Mouse (Mus musculus): ENCODE measurements around the gene Arhgap6. TPM values are rescaled to one million over a fixed set of nuclear protein-coding genes. Genes with fewer than 3 reads are reported as not detected.

Arhgap6 gene
- polyA plus RNA-seq, 1 experiment from 2014 or later: 4.4 TPM

DNA sequence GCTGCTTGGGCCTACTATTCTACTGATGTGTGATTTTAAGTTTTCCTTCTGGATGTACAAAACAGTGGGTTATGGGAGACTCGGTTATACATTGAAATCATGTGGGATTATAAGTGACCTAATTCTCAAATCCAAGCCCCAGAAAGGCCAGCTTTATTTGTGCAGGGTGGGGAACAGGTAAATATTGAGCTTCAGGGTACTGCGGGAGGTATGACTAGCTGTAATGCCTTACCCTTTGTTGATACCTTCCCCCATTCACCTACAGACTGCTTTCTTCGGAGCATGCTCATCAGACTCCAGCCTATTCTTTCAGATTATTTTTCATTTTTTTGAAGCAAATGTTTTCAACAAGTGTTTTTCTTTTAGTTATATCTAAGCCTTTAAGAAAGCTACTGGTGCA lies 286.7 kb downstream of the Arhgap6 start:
- Histone ChIP-seq H3K4me3 (no peak overlapping the region), H3K4me1 (no peaks in the 10 kb centered on the region), H3K9me3 (no peaks in the 10 kb centered on the region), H3K27ac (no peak overlapping the region), H3K36me3 (no peaks in the 10 kb centered on the region), H3K27me3 (no peaks in the 10 kb centered on the region), H3K4me2 (no peak overlapping the region), H3K9ac (no peak overlapping the region)
- ATAC-seq (ENCODE audit: insufficient number of reproducible peaks, low FRiP score, low TSS enrichment, low read depth): no peak
- WGBS: 86% methylated on average over 3 of the region's 3 CpGs

DNA sequence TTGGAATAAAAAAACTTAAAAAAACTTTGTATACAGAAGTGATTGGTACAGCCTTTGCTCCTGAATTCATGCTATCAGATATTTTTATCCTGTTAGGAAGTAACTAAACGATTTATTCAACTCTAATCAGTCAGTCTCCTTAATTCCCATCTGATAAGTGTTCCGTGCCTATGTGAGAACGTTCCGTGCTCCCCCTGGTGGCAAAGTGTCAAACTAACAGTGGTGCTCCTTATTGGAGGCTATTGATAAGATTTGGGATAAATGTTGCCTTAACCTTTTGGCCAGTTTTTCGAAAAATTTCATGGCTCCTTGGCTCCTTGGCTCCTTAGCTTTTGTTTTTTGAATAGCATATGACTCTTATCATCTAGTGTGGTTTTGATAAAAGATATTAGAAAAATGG lies 291.0 kb downstream of the Arhgap6 start:
- WGBS: 8% methylated on average over 5 of the region's 5 CpGs
- Histone ChIP-seq H3K27ac (no peak overlapping the region), H3K4me3 (no peak overlapping the region), H3K9me3 (no peaks in the 10 kb centered on the region), H3K9ac (no peak overlapping the region), H3K4me1 (no peaks in the 10 kb centered on the region), H3K4me2 (no peak overlapping the region), H3K36me3 (no peaks in the 10 kb centered on the region), H3K27me3 (no peaks in the 10 kb centered on the region; the same call in 1 of the 2 replicates)
- ATAC-seq (ENCODE audit: insufficient number of reproducible peaks, low FRiP score, low TSS enrichment, low read depth): no peak

DNA sequence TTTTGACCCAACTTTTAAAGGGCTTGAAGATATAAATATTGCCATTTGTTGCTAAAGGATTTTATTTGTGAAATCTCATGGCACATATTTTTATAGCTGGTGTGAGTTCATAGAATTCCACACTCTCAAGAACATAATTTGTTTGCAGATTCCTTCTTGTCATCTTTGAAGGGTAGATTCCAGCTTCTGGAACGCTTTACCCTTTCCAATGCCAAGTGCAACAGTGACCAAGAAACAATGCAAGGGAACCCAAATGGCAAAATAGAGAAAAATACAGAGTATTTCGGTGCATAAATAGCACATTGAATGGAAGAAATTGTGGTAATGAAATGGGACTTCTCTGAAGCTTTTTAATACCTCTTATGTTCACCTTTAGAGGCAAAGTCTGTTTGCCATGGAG lies 294.3 kb downstream of the Arhgap6 start:
- Histone ChIP-seq H3K27ac (no peak overlapping the region), H3K4me2 (no peak overlapping the region), H3K27me3 (no peaks in the 10 kb centered on the region; the same call in 1 of the 2 replicates), H3K36me3 (no peaks in the 10 kb centered on the region), H3K9me3 (no peaks in the 10 kb centered on the region), H3K4me3 (no peak overlapping the region), H3K9ac (no peak overlapping the region), H3K4me1 (no peaks in the 10 kb centered on the region)
- no peak for ATAC-seq (ENCODE audit: insufficient number of reproducible peaks, low FRiP score, low TSS enrichment, low read depth)
- 70% methylated on average over 2 of the region's 2 CpGs for WGBS

DNA sequence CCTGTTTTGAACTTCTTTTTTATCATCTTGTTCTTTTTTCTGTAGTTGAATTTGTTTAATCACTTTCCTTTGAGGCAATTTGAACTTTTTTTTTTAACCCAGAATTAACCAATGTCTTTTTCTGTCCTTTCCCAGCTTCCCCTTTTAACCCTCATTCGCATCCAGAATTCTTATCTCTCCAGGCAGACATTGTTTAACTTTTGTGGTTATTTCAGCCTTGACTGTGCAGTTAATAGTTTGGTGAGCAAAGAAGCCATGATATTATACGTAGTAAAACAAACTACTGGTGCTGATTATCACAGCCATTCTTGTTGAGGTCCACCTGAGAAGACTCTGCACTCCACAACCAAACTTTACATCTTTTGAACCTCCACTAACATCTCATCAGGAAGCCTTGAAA lies 299.7 kb downstream of the Arhgap6 start:
- no peak for ATAC-seq (ENCODE audit: insufficient number of reproducible peaks, low FRiP score, low TSS enrichment, low read depth)
- no peak overlapping the region for H3K4me3 ChIP-seq
- H3K36me3 ChIP-seq: no peaks in the 10 kb centered on the region
- no peaks in the 10 kb centered on the region for H3K9me3 ChIP-seq
- H3K4me1 ChIP-seq: no peaks in the 10 kb centered on the region
- no peak overlapping the region for H3K27ac ChIP-seq
- 77% methylated on average over 2 of the region's 2 CpGs for WGBS
- no peak overlapping the region for H3K9ac ChIP-seq
- 0 out of 2 replicates have a peak, but pooled peaks cover 2% of the 10 kb centered on the region for H3K27me3 ChIP-seq
- H3K4me2 ChIP-seq: no peak overlapping the region

DNA sequence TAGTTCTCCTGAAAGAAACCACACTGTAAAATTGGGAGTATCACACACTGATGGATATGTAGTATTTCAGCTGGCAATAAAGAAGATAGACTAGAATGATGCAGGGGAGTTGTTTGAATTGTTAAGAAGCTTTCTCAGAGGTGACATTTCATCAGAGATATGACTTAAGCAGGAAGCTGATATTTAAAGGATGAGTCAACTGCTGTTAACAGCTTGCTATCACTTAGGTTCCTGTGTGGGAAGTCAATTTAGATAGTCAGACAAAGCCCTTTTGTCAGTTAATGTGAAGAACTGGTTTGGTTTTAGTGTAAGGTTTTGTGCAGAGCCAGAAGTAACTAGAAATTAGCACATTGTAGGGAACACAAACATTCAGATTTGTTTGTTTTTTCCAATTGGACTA lies 300.7 kb downstream of the Arhgap6 start:
- no peaks in the 10 kb centered on the region for H3K9me3 ChIP-seq
- H3K4me2 ChIP-seq: no peak overlapping the region
- no peaks in the 10 kb centered on the region for H3K4me1 ChIP-seq
- ATAC-seq (ENCODE audit: insufficient number of reproducible peaks, low FRiP score, low TSS enrichment, low read depth): no peak
- H3K27ac ChIP-seq: no peak overlapping the region
- H3K27me3 ChIP-seq: 0 out of 2 replicates have a peak, but pooled peaks cover 2% of the 10 kb centered on the region
- H3K4me3 ChIP-seq: no peak overlapping the region
- no peak overlapping the region for H3K9ac ChIP-seq
- no peaks in the 10 kb centered on the region for H3K36me3 ChIP-seq

DNA sequence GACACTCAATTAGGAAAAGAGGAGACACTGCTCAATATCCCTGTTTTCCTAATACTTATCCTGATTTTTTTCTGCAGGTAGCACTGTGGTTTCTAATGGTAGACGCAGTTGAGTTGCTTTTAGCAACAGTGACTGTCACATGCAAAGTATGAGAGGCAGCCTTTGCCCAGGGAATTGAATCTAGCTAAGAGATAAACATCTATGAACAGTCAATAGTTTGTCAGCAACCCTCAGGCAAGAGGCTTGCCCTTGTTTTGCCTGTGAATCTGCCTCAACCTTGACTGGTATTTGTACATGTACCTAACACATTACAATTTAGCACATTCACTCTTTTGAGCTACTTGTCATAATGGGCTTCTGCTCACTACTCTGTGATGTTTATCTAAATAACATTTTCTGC lies 307.8 kb downstream of the Arhgap6 start:
- no peaks in the 10 kb centered on the region for H3K4me1 ChIP-seq
- no peak for ATAC-seq (ENCODE audit: insufficient number of reproducible peaks, low FRiP score, low TSS enrichment, low read depth)

DNA sequence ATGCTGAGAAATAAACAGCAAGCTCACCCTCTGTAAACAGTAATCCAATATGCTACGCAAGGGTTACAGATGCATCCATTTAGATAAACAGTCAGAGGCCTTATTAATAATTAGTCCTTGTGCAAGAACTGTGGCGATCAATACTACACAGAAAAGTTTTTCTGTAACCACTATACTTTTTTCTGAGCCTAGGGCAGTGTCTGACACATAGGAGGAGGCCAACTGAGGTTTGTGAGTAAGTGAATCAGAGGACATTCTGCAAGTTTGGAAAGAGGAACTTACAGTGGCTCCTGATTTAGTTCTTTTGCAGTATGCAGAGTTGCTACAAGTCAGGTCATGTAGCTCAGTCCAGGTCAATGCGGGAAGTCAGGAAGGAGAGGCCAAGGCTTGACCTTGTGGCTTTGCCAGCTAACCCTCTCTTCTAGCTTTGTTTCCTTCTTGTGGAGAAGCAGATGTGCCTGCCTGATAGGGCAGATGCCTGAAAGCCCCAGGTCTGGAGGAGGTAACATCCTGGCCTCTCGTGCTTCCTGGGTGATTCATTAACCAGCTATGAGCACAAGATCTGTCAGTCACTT lies 311.2 kb downstream of the Arhgap6 start:
- Histone ChIP-seq H3K36me3 (no peaks in the 10 kb centered on the region), H3K9ac (no peak overlapping the region), H3K27me3 (peaks cover 3% of the 10 kb centered on the region; the same call in 1 of the 2 replicates), H3K4me2 (no peak overlapping the region), H3K9me3 (no peaks in the 10 kb centered on the region), H3K4me1 (no peaks in the 10 kb centered on the region), H3K27ac (no peak overlapping the region), H3K4me3 (no peak overlapping the region)
- 68% methylated on average over 4 of the region's 4 CpGs for WGBS
- no peak for ATAC-seq (ENCODE audit: insufficient number of reproducible peaks, low FRiP score, low TSS enrichment, low read depth)

More for the DNA sequence above, 307.8 kb downstream of the Arhgap6 start:
- H3K36me3 ChIP-seq: no peaks in the 10 kb centered on the region
- peaks cover 3% of the 10 kb centered on the region; the same call in 1 of the 2 replicates for H3K27me3 ChIP-seq
- no peak overlapping the region for H3K4me3 ChIP-seq
- H3K27ac ChIP-seq: no peak overlapping the region
- H3K9me3 ChIP-seq: no peaks in the 10 kb centered on the region
- no peak overlapping the region for H3K4me2 ChIP-seq
- H3K9ac ChIP-seq: no peak overlapping the region
- 77% methylated on average over 1 of the region's 1 CpGs for WGBS

DNA sequence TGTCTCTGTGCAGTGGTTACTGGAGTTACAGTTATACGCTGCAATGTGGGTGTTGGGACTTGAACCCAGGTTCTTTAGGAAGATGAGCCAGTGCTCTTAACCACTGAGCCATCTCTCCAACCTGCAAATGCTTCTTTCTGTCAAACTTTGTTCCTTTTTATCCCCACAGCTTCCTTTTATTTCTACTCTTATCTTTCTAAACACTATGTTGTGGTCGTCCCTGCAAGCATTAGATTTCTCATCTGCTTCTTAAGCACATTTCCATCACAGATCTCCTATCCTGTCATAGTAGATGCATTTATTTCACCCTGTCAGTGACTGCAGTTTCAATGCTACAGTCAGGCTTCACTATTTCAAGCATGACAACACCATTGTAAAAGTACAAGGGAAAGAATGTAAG lies 312.5 kb downstream of the Arhgap6 start:
- Histone ChIP-seq H3K9me3 (no peaks in the 10 kb centered on the region), H3K27ac (no peak overlapping the region), H3K9ac (no peak overlapping the region), H3K4me3 (no peak overlapping the region), H3K27me3 (peaks cover 3% of the 10 kb centered on the region; the same call in 1 of the 2 replicates), H3K4me1 (no peaks in the 10 kb centered on the region), H3K36me3 (no peaks in the 10 kb centered on the region), H3K4me2 (no peak overlapping the region)
- no peak for ATAC-seq (ENCODE audit: insufficient number of reproducible peaks, low FRiP score, low TSS enrichment, low read depth)
- 74% methylated on average over 2 of the region's 2 CpGs for WGBS

DNA sequence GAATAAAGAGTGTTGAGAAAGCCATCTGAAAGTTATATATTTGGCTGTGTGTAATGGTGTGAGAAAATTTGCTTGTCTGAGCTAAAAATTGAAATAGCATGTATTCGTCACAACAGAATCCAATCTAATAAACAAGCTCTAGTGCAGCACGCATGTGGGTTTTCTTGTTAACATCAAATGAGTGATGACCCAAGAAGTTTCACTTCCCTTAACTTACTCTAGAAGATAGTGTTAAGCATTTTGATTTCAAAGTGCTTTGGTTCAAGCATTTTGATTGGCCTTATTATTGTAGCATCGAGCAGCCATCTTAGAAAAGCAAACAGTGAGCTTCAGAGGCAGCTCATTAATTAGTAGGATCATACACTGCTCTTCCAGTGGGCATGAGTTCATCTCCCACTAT lies 315.1 kb downstream of the Arhgap6 start:
- Histone ChIP-seq H3K9ac (no peak overlapping the region), H3K9me3 (no peaks in the 10 kb centered on the region), H3K4me1 (no peaks in the 10 kb centered on the region), H3K27ac (no peak overlapping the region), H3K4me2 (no peak overlapping the region), H3K4me3 (no peak overlapping the region), H3K27me3 (no peaks in the 10 kb centered on the region), H3K36me3 (no peaks in the 10 kb centered on the region)
- 83% methylated on average over 3 of the region's 3 CpGs for WGBS
- no peak for ATAC-seq (ENCODE audit: insufficient number of reproducible peaks, low FRiP score, low TSS enrichment, low read depth)

DNA sequence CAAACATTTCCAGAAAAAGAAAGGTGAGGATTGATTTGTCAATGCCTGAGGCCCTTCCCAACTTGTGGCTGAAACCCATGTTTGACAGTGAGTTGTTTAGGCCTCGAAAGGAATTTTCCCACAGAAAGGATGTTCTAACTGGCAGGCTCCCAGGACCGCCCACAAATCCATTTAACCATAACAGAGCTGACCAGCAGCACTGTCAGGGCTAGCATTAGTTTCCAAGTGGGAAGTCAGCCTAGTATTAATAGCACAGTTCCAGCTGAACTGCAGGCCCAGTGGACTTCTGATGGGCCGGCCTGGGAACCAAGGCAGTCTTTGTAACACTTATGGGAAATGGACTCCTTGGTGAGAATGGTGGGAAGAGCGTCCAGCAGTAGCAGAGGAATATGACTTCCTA lies 317.8 kb downstream of the Arhgap6 start:
- H3K4me2 ChIP-seq: no peak overlapping the region
- no peak overlapping the region for H3K27ac ChIP-seq
- no peaks in the 10 kb centered on the region for H3K4me1 ChIP-seq
- H3K27me3 ChIP-seq: no peaks in the 10 kb centered on the region
- H3K9me3 ChIP-seq: no peaks in the 10 kb centered on the region
- no peaks in the 10 kb centered on the region for H3K36me3 ChIP-seq
- no peak for ATAC-seq (ENCODE audit: insufficient number of reproducible peaks, low FRiP score, low TSS enrichment, low read depth)
- 74% methylated on average over 4 of the region's 4 CpGs for WGBS
- H3K4me3 ChIP-seq: no peak overlapping the region
- no peak overlapping the region for H3K9ac ChIP-seq

DNA sequence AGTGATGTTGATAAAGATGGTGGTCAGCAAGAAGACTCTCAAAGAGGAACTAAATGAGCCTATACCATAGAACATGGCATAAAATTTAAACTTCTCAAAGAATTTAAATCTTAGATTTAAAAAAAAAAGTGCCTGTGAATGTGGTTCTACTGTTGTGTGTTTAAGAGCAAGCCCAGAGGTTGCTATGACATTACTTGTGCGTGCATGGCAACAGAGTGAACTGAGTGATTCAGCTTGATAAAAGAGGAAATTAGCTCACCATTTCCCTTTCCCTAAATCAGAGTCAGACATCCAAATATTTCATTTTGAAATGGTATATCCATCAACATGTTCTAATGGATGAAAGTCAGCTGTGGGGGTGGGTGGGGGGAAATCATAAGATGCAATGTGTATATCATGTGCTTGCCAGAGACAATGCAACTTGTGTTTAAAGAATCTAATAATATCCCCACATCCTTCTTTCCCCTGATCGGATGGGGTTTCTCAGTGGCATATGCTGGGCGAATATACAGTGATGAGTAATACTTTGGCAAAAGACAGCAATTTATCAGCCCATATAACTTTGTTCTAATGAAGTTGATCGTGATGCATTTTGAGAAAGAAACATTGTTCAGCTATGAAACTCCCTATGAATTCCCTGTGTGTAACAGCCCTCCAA lies 328.3 kb downstream of the Arhgap6 start:
- no peak overlapping the region for H3K4me2 ChIP-seq
- no peak overlapping the region for H3K4me3 ChIP-seq
- WGBS: 61% methylated on average over 4 of the region's 4 CpGs
- H3K27ac ChIP-seq: no peak overlapping the region
- ATAC-seq (ENCODE audit: insufficient number of reproducible peaks, low FRiP score, low TSS enrichment, low read depth): no peak
- no peak overlapping the region for H3K9ac ChIP-seq
- no peaks in the 10 kb centered on the region for H3K36me3 ChIP-seq
- no peaks in the 10 kb centered on the region for H3K27me3 ChIP-seq
- H3K4me1 ChIP-seq: no peaks in the 10 kb centered on the region
- H3K9me3 ChIP-seq: no peaks in the 10 kb centered on the region

DNA sequence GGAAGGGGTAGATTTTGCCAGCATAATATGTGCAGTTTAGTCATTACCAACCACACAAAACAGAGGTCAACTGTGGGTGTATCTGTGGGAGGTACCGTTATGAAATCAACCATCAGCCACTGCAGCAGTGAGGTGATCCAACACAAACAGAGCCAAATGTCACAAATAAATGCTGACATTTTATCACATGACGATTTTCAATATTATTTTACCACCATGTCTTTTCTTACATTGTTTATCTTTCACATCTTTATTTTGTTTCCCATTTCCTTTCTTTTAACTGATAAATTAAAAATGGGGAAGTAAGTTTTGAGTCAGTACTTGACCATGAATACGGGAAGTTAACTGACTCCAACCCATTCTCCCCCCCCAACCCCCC lies 328.9 kb downstream of the Arhgap6 start:
- 72% methylated on average over 3 of the region's 3 CpGs for WGBS
- Histone ChIP-seq H3K4me2 (no peak overlapping the region), H3K36me3 (no peaks in the 10 kb centered on the region), H3K27ac (no peak overlapping the region), H3K4me1 (no peaks in the 10 kb centered on the region), H3K9me3 (no peaks in the 10 kb centered on the region), H3K27me3 (no peaks in the 10 kb centered on the region), H3K4me3 (no peak overlapping the region), H3K9ac (no peak overlapping the region)
- no peak for ATAC-seq (ENCODE audit: insufficient number of reproducible peaks, low FRiP score, low TSS enrichment, low read depth)

DNA sequence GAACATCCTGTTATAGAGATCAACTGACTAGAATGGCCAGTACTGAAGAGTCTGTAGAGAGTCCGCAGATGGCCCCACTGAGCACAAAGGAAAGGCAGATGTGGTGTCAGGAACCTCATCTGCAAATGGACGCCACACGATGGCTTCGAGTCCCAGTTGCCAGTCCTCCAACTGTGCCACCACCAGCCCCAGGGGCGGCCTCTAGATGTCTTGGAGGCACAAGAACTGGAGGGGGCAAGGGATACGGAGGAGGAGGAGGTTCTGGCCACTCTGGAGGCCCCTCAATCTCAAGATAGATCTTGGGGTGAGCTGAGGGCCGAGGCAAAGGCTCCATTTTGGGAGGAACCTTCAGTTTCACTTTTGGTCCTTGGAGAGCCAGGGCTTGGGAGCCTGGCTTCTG lies 344.9 kb downstream of the Arhgap6 start:
- no peaks in the 10 kb centered on the region for H3K27me3 ChIP-seq
- 86% methylated on average over 7 of the region's 7 CpGs for WGBS
- no peak overlapping the region for H3K27ac ChIP-seq
- H3K9ac ChIP-seq: no peak overlapping the region
- H3K4me3 ChIP-seq: no peak overlapping the region
- no peaks in the 10 kb centered on the region for H3K36me3 ChIP-seq
- no peaks in the 10 kb centered on the region for H3K4me1 ChIP-seq
- H3K9me3 ChIP-seq: no peaks in the 10 kb centered on the region
- no peak overlapping the region for H3K4me2 ChIP-seq
- no peak for ATAC-seq (ENCODE audit: insufficient number of reproducible peaks, low FRiP score, low TSS enrichment, low read depth)
